Mouse (Mus musculus) neural tube, embryonic 13.5 days (tissue): ENCODE measurements around the gene Uggt2. TPM values are rescaled to one million over a fixed set of nuclear protein-coding genes. Genes with fewer than 3 reads are reported as not detected.
"Not testable (repeated sequence)": the region's sequence is repeated elsewhere in the genome, so short reads cannot be mapped to it uniquely, and the experiment has no call there.

Experiments used
- ATAC-seq: fragments of 200-750 bp; cut with Nextera tagmentation; 2 replicates; pipeline ENCODE4 v1.8.0; 2017; ENCODE audit warnings: low read depth, mild to moderate bottlenecking, moderate TSS enrichment, moderate library complexity
- H3K27ac ChIP-seq: fragments of 300-500 bp; sonication (generic); replicated peaks from 2 replicates; pipeline ENCODE4 v1.5.1; 2015; ENCODE audit warnings: moderate library complexity, mild to moderate bottlenecking, inconsistent platforms
- H3K27me3 ChIP-seq: fragments of 300-500 bp; sonication (generic); 2 replicates; pipeline ENCODE4 v1.6.1; 2015; ENCODE audit warnings: mild to moderate bottlenecking, inconsistent platforms
- H3K36me3 ChIP-seq: fragments of 300-500 bp; sonication (generic); 2 replicates; pipeline ENCODE4 v1.6.1; 2015; ENCODE audit warnings: mild to moderate bottlenecking, inconsistent platforms
- H3K4me1 ChIP-seq: fragments of 300-500 bp; sonication (generic); replicated peaks from 2 replicates; pipeline ENCODE4 v1.6.1; 2015; ENCODE audit warnings: inconsistent platforms
- H3K4me2 ChIP-seq: fragments of 300-500 bp; sonication (generic); 2 replicates; pipeline ENCODE4 v1.6.1; 2015; ENCODE audit warnings: inconsistent platforms, mild to moderate bottlenecking, moderate library complexity
- H3K4me3 ChIP-seq: fragments of 300-500 bp; sonication (generic); 2 replicates; pipeline ENCODE4 v1.5.1; 2015; ENCODE audit warnings: mild to moderate bottlenecking, inconsistent platforms
- H3K9ac ChIP-seq: fragments of 300-500 bp; sonication (generic); 2 replicates; pipeline ENCODE4 v1.6.1; 2015; ENCODE audit warnings: moderate library complexity, mild to moderate bottlenecking, inconsistent platforms
- H3K9me3 ChIP-seq: fragments of 300-500 bp; sonication (generic); 2 replicates; pipeline ENCODE4 v1.6.1; 2016; ENCODE audit warnings: inconsistent platforms
- WGBS: fragments of 180-500 bp; shearing (Covaris S2); methylation state at CpG from one replicate; pipeline ENCODE4 v1.1.7; 2015; 5-methylcytosine and 5-hydroxymethylcytosine counted together
- polyA plus RNA-seq: library from polyadenylated mRNA; unstranded; fragments of >200 nt; fragmentation: Nextera tagmentation; extraction: Ambion mirVana; gene quantifications from 2 replicates; pipeline ENCODE4 v1.2.1, GENCODE M21; 2015

Gene Uggt2
- polyA plus RNA-seq, 1 experiment from 2014 or later, result 16.3 TPM

GRCm38 (mm10) chr14:118987523-118988496 is 111.4 kb downstream of the Uggt2 start:
- no peak for ATAC-seq
- Histone ChIP-seq H3K4me3 (no peak overlapping the region), H3K4me2 (no peak overlapping the region), H3K9ac (no peak overlapping the region), H3K27me3 (no peaks in the 10 kb centered on the region), H3K9me3 (no peaks in the 10 kb centered on the region), H3K36me3 (peaks cover 29% of the 10 kb centered on the region), H3K4me1 (no peaks in the 10 kb centered on the region), H3K27ac (no peak overlapping the region)
- 50% methylated on average over 13 of the region's 13 CpGs for WGBS

DNA sequence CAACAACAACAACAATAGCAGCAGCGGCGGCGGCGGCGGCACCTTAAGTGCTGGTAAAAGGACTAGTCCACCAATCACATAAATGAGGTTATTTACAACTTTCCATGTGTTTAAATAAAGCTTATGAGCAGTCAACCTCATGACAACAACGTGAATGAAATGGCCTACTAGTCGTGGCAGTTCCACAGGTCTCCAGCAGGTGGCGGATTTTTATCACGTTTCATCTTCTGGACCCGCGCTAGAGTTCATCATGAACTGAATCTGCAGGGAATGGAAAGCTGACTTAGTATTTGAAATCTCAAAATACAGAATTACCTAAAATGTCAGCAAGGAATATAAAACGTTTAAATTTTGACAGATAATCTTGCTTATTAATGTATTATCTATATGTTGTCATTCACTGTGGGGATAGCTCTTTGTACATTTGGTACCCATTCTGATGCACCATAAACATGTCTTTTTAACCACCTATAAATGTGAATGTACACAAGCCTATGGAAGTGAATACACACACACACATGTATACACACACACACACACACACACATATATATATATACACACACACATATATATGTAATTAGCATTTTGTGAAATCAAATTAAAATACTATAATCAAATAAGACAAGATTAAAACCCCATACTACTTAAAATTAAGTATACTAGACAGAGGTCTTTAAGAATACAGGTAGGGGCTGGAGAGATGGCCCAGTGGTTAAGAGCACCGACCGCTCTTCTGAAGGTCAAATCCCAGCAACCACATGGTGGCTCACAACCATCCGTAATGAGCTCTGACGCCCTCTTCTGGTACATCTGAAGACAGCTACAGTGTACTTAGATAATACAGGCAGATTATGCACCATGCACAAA is 112.3 kb downstream of the Uggt2 start:
- ATAC-seq, result peak; percentile 59
- Histone ChIP-seq H3K4me3 (no peak overlapping the region), H3K36me3 (peaks cover 24% of the 10 kb centered on the region), H3K27ac (no peak overlapping the region), H3K4me2 (no peak overlapping the region), H3K9me3 (no peaks in the 10 kb centered on the region), H3K4me1 (no peaks in the 10 kb centered on the region), H3K9ac (no peak overlapping the region), H3K27me3 (no peaks in the 10 kb centered on the region)
- 39% methylated on average over 16 of the region's 16 CpGs for WGBS

DNA sequence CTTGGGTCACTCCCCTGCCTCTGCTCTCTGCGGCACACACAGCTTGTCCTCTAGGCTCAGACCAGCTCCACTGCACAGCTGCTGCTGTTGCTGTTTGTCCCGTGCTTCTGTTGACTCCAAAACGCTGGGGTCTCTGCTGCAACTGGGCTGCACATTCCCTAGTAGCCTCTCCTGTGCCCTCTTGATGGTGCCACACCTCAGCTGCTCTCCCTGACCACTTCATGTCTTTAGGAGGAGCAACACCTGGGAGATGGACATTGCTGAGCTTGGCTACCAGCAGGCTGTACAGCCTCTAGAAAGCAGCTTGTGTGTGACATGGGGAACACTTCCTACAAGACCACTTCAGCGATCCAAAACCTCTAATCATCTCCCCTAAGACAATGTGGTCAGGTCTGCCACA is 115.1 kb downstream of the Uggt2 start:
- ATAC-seq, result no peak
- Histone ChIP-seq H3K9ac (no peak overlapping the region), H3K27me3 (no peaks in the 10 kb centered on the region), H3K4me3 (no peak overlapping the region), H3K4me1 (no peaks in the 10 kb centered on the region), H3K9me3 (no peaks in the 10 kb centered on the region), H3K4me2 (no peak overlapping the region), H3K27ac (no peak overlapping the region), H3K36me3 (peaks cover 35% of the 10 kb centered on the region)
- 89% methylated on average over 4 of the region's 4 CpGs for WGBS

DNA sequence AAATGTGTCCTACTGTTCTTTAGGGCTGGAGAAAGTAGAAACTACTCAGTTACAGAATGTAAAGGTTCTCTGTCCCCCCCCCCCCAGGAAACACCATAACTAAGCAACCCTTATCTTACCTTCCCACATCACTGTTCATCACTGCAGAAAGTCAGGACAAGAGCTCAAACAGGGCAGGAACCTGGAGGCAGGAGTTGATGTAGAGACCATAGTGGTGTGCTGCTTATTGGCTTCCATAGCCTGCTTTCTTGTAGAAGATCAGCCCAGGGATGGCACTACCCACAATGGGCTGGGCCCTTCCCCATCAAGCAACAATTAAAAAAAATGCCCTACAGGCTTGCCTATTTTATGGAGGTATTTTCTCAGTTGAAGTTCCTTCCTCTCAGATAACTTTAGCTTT is 115.8 kb downstream of the Uggt2 start:
- peaks cover 35% of the 10 kb centered on the region for H3K36me3 ChIP-seq
- H3K27ac ChIP-seq, result no peak overlapping the region
- no peak overlapping the region for H3K4me3 ChIP-seq
- H3K9ac ChIP-seq, result no peak overlapping the region
- H3K9me3 ChIP-seq, result no peaks in the 10 kb centered on the region
- H3K4me2 ChIP-seq, result no peak overlapping the region
- ATAC-seq, result no peak
- H3K4me1 ChIP-seq, result no peaks in the 10 kb centered on the region
- H3K27me3 ChIP-seq, result no peaks in the 10 kb centered on the region

- Histone ChIP-seq H3K27ac (peak overlapping the region; percentile 15), H3K36me3 (peaks cover 43% of the 10 kb centered on the region)
- H3K9me3 ChIP-seq, H3K4me2 ChIP-seq, H3K27me3 ChIP-seq, H3K4me1 ChIP-seq, ATAC-seq, H3K4me3 ChIP-seq, H3K9ac ChIP-seq: not testable (repeated sequence)
- 72% methylated on average over 7 of the region's 11 CpGs for WGBS
Observed at GRCm38 (mm10) chr14:118982429-118983045, 116.7 kb downstream of the Uggt2 start.

DNA sequence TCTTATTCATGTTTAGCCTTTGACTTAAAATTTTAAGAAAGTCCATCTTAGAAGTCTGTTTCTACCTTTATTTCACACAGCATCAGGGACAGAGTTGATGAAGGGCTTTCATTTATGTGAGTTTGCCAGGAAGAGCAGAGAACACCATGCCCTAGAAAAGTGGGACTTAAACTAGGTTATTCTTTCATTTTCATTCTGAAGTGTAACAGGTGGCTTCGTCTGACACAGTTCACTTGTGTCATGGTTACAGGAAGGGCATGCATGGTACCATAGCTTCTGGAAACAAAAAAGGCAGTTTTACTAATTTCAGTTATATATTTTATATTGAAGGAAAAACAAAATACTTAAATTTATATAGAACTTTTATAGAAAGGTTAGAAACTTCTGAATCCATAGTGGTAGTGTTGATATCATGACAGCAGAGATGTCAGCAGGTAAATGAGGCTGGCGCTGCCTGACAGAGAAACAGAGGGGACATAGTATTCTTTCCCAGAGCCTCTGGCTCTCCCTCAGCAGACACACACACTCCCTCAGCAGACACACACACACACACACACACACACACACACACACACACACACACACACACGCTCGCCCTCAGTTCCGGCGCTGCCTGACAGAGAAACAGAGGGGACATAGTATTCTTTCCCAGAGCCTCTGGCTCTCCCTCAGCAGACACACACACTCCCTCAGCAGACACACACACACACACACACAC is 117.4 kb downstream of the Uggt2 start:
- ATAC-seq, H3K4me1 ChIP-seq, H3K27me3 ChIP-seq, H3K9ac ChIP-seq, H3K27ac ChIP-seq, H3K9me3 ChIP-seq, H3K4me2 ChIP-seq, H3K4me3 ChIP-seq: not testable (repeated sequence)
- peaks cover 50% of the 10 kb centered on the region for H3K36me3 ChIP-seq
- WGBS, result 83% methylated on average over 6 of the region's 6 CpGs

DNA sequence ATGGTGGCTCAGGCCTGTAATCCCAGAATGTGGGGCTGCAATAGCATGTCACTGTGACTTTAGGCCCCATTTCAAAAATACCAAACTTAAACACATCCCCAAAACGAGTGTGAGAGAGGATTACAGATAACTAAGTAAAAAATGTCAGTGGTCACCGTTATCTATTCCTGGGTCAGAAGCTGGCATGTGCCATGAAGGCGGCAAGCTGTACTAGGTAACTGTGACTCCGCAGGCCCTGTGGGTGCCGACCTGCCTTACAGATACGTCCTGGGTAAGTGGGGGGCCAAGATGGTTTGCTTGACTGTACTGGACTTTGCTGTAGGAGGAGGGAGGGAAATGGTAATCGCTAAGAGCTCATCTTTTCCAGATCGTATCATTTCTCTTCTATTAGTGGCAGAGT is 118.3 kb downstream of the Uggt2 start:
- H3K36me3 ChIP-seq, result peaks cover 57% of the 10 kb centered on the region

DNA sequence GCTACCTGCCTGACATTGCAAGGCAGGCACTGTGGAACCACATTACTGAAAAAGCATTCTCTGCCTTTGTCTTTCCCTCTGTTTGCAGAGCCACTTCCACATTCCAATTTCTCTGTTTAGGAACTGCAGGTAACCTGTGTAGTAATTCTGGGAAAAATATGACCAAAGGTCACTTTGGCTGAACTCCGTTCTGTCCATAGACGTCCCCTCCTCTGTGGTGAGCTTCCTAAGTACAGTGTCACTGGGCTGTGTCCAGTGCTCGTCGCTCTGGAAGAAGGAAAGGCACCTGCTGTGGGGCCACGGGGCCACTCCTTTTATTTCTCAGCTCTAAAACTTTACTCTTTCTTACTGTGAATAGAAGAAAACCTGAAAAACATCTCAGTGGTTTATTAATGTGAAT is 118.9 kb downstream of the Uggt2 start:
- H3K4me2 ChIP-seq, result no peak overlapping the region
- H3K27ac ChIP-seq, result no peak overlapping the region
- H3K4me1 ChIP-seq, result no peaks in the 10 kb centered on the region
- no peak overlapping the region for H3K4me3 ChIP-seq
- H3K36me3 ChIP-seq, result peaks cover 57% of the 10 kb centered on the region
- no peaks in the 10 kb centered on the region for H3K27me3 ChIP-seq
- 73% methylated on average over 5 of the region's 5 CpGs for WGBS
- H3K9ac ChIP-seq, result no peak overlapping the region
- ATAC-seq, result no peak
- H3K9me3 ChIP-seq, result no peaks in the 10 kb centered on the region

More for the DNA sequence above, 118.3 kb downstream of the Uggt2 start:
- Histone ChIP-seq H3K4me3 (no peak overlapping the region), H3K27me3 (no peaks in the 10 kb centered on the region), H3K9me3 (no peaks in the 10 kb centered on the region), H3K4me1 (no peaks in the 10 kb centered on the region), H3K9ac (no peak overlapping the region), H3K4me2 (no peak overlapping the region), H3K27ac (no peak overlapping the region)
- WGBS, result 88% methylated on average over 8 of the region's 8 CpGs
- no peak for ATAC-seq

DNA sequence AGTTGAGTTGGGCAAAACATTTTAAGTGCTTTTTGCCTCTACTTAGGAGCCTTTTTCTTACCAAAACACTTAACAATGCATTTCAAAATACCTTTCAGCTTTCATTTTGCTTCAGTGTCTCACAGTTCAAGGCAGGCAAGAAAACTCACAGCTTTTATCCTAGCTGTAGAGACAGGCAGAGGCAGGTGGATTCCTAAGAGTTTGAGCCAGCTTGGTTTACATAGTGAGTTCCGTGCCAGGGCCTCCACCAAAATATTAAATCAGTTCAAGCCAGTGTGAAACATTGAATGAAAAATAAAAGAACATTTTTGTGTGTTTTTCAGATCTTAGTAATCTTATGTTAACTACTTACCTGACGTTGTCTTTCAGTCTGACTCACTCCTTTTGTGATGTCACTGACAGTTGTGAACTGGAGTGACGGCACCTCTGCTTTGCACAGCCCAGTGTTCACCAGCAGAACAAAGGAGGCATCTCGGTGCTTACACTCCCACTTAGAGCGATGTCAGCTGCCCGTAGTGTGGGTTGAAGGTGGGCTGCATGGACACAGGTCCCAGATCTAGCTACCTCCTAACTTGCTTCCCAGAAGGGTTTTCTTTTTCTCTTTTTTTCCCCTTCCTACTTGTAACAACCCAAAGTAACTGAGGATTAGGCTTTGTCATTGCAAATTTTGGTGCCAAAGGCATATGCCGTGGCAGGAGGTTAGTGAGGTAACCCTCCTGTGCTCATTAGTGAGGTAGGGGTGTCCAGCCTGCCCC is 119.5 kb downstream of the Uggt2 start:
- Histone ChIP-seq H3K27me3 (no peaks in the 10 kb centered on the region), H3K9ac (no peak overlapping the region), H3K36me3 (peaks cover 61% of the 10 kb centered on the region), H3K4me1 (no peaks in the 10 kb centered on the region), H3K4me2 (no peak overlapping the region), H3K27ac (no peak overlapping the region), H3K9me3 (no peaks in the 10 kb centered on the region), H3K4me3 (no peak overlapping the region)
- 79% methylated on average over 7 of the region's 7 CpGs for WGBS
- no peak for ATAC-seq

- H3K4me3 ChIP-seq, result no peak overlapping the region
- WGBS, result 74% methylated on average over 8 of the region's 8 CpGs
- ATAC-seq, result no peak
Observed at GRCm38 (mm10) chr14:118977136-118977816, 122.0 kb downstream of the Uggt2 start.

More at GRCm38 (mm10) chr14:118977136-118977816, 122.0 kb downstream of the Uggt2 start:
- Histone ChIP-seq H3K4me2 (no peak overlapping the region), H3K9ac (no peak overlapping the region), H3K27me3 (no peaks in the 10 kb centered on the region), H3K4me1 (no peaks in the 10 kb centered on the region), H3K27ac (no peak overlapping the region), H3K36me3 (peaks cover 76% of the 10 kb centered on the region), H3K9me3 (no peaks in the 10 kb centered on the region)
